23 mouse cellular contexts compared by ENCODE assay signal in the genomic region with DNA sequence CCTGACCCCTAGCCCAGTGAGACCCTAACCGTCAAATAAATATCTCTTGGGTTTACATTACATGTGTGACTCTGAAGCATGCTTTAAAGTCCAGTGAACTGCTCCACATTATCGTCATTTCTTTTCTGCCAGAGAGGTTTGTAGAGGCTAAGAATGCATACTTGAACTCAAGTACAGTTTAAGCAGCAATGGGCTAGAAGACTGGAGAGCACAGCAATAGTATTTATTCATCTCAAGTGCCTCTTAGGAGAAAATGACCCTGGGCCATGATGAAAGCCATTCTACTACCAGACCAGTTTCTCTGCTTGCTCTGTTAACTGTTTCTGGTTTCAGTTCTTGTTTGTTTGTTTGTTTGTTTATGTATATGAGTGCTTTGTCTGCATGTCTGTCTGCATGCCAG. TPM values are rescaled to one million over a fixed set of nuclear protein-coding genes. Genes with fewer than 3 reads are reported as not detected.
"Had no signal": no experiment of that assay in that cellular context is flagged by ENCODE, and none has a peak within 500 bp of the region (broad histone marks: within the 10 kb centered on the region; RNA-seq: fewer than 3 reads in every experiment).

No protein-coding gene starts in this region.

- H3K27ac ChIP-seq: left cerebral cortex, adult 2 months; liver, embryonic 13.5 days; macrophage; midbrain, embryonic 12.5 days; midbrain, embryonic 15.5 days; neural tube, embryonic 12.5 days; neural tube, embryonic 15.5 days; stomach, embryonic 15.5 days had no signal

- H3K4me3 ChIP-seq: left cerebral cortex, adult 2 months; liver, embryonic 13.5 days; midbrain, embryonic 12.5 days; midbrain, embryonic 15.5 days; neural tube, embryonic 12.5 days; neural tube, embryonic 15.5 days; stomach, embryonic 15.5 days had no signal

- H3K4me1 ChIP-seq: liver, embryonic 13.5 days; midbrain, embryonic 15.5 days; stomach, embryonic 15.5 days had no signal

- DNase-seq: kidney, adult 18-20 months; kidney, adult 9 months; kidney, postnatal 14 days; kidney, postnatal 4 days; layer of hippocampus, postnatal 36 days; liver, embryonic 13.5 days; retina, postnatal 1 day; right cerebral cortex, postnatal 25 days; spleen, adult 18-20 months; thymus, postnatal 36 days had no signal

- H3K9me3 ChIP-seq: liver, embryonic 13.5 days; midbrain, embryonic 12.5 days; midbrain, embryonic 15.5 days; neural tube, embryonic 12.5 days; neural tube, embryonic 15.5 days; stomach, embryonic 15.5 days had no signal

- H3K27me3 ChIP-seq: liver, embryonic 13.5 days; midbrain, embryonic 15.5 days; neural tube, embryonic 12.5 days; neural tube, embryonic 15.5 days; stomach, embryonic 15.5 days had no signal

- H3K4me2 ChIP-seq: liver, embryonic 13.5 days; midbrain, embryonic 12.5 days; midbrain, embryonic 15.5 days; neural tube, embryonic 12.5 days; neural tube, embryonic 15.5 days; stomach, embryonic 15.5 days had no signal

- H3K9ac ChIP-seq: liver, embryonic 13.5 days; midbrain, embryonic 12.5 days; midbrain, embryonic 15.5 days; neural tube, embryonic 12.5 days; neural tube, embryonic 15.5 days; stomach, embryonic 15.5 days had no signal

- H3K36me3 ChIP-seq: liver, embryonic 13.5 days; midbrain, embryonic 12.5 days; midbrain, embryonic 15.5 days; neural tube, embryonic 12.5 days; neural tube, embryonic 15.5 days; stomach, embryonic 15.5 days had no signal

- ATAC-seq: inflammation-experienced regulatory T-cells, adult 6 months; intestine, embryonic 16.5 days; midbrain, embryonic 15.5 days had no signal

RNA-seq across cellular contexts. Expression of a gene that starts 38.9 kb away (rescaled TPM):
- total RNA-seq: left cerebral cortex, adult 2 months; left cerebral cortex, postnatal 10 days; megakaryocyte, adult 5-6 weeks had no signal
- polyA plus RNA-seq: inflammation-experienced regulatory T-cells, adult 6 months; intestine, embryonic 16.5 days; kidney, embryonic 16.5 days; liver, embryonic 13.5 days; liver, embryonic 16.5 days; macrophage; midbrain, embryonic 12.5 days had no signal
